Mouse (Mus musculus): Measurements from ENCODE around the gene AI661453. TPM values are rescaled to one million over a fixed set of nuclear protein-coding genes. Genes with fewer than 3 reads are reported as not detected.
A peak's percentile ranks its signal among the peaks of the same experiment; 100 is the strongest.

AI661453 gene
- polyA plus RNA-seq, 1 experiment from 2014 or later, result 4.6 TPM

GRCm38 (mm10) chr17:47508012-47508608, 71.7 kb downstream of the AI661453 start:
- WGBS, result 8% methylated on average over 12 of the region's 12 CpGs
- H3K27ac ChIP-seq (ENCODE audit: low read length), result peak overlapping the region; percentile 96
- ATAC-seq, result peak; percentile 80
- peak overlapping the region; percentile 69 for H3K4me2 ChIP-seq (ENCODE audit: low read depth, low read length)
- no peaks in the 10 kb centered on the region for H3K36me3 ChIP-seq (ENCODE audit: control insufficient read depth, insufficient read depth, low read length)
- peak overlapping the region; percentile 50; the same call in 1 of the 2 replicates for H3K9ac ChIP-seq (ENCODE audit: low read depth, low read length)
- H3K9me3 ChIP-seq (ENCODE audit: control insufficient read depth, low read length), result no peaks in the 10 kb centered on the region
- peak overlapping the region; percentile 38 for H3K4me3 ChIP-seq (ENCODE audit: low read length)
- no peaks in the 10 kb centered on the region for H3K27me3 ChIP-seq (replicated peaks; ENCODE audit: control insufficient read depth, insufficient read depth, low read length)
- peaks cover 55% of the 10 kb centered on the region for H3K4me1 ChIP-seq (ENCODE audit: control insufficient read depth, insufficient read depth, low read length)

GRCm38 (mm10) chr17:47509031-47509705, 72.8 kb downstream of the AI661453 start:
- H3K9ac ChIP-seq (ENCODE audit: low read depth, low read length), result peak overlapping the region; percentile 22; the same call in 1 of the 2 replicates
- 0 out of 2 replicates have a peak overlapping the region, but pooled peaks have one; percentile 3 for H3K4me2 ChIP-seq (ENCODE audit: low read depth, low read length)
- H3K27ac ChIP-seq (ENCODE audit: low read length), result peak overlapping the region; percentile 67
- no peaks in the 10 kb centered on the region for H3K27me3 ChIP-seq (replicated peaks; ENCODE audit: control insufficient read depth, insufficient read depth, low read length)
- no peaks in the 10 kb centered on the region for H3K36me3 ChIP-seq (ENCODE audit: control insufficient read depth, insufficient read depth, low read length)
- no peak overlapping the region for H3K4me3 ChIP-seq (ENCODE audit: low read length)
- no peaks in the 10 kb centered on the region for H3K9me3 ChIP-seq (ENCODE audit: control insufficient read depth, low read length)
- no peak for ATAC-seq
- peaks cover 64% of the 10 kb centered on the region for H3K4me1 ChIP-seq (ENCODE audit: control insufficient read depth, insufficient read depth, low read length)
- 58% methylated on average over 9 of the region's 9 CpGs for WGBS

- Histone ChIP-seq H3K9ac (ENCODE audit: low read depth, low read length) (peak overlapping the region; percentile 67), H3K4me2 (ENCODE audit: low read depth, low read length) (peak overlapping the region; percentile 56), H3K36me3 (ENCODE audit: control insufficient read depth, insufficient read depth, low read length) (no peaks in the 10 kb centered on the region), H3K4me3 (ENCODE audit: low read length) (peak overlapping the region; percentile 32), H3K27me3 (replicated peaks; ENCODE audit: control insufficient read depth, insufficient read depth, low read length) (no peaks in the 10 kb centered on the region), H3K27ac (ENCODE audit: low read length) (peak overlapping the region; percentile 95), H3K9me3 (ENCODE audit: control insufficient read depth, low read length) (no peaks in the 10 kb centered on the region), H3K4me1 (ENCODE audit: control insufficient read depth, insufficient read depth, low read length) (peaks cover 59% of the 10 kb centered on the region)
- 6% methylated on average over 25 of the region's 25 CpGs for WGBS
- peak; percentile 90 for ATAC-seq
These were observed 75.0 kb downstream of the AI661453 start for GRCm38 (mm10) chr17:47511111-47512020.

- no peak overlapping the region for H3K4me3 ChIP-seq (ENCODE audit: low read length)
- 56% methylated on average over 10 of the region's 10 CpGs for WGBS
- peak overlapping the region; percentile 83 for H3K27ac ChIP-seq (ENCODE audit: low read length)
- ATAC-seq, result peak; percentile 4; the same call in 1 of the 2 replicates
- H3K4me2 ChIP-seq (ENCODE audit: low read depth, low read length), result no peak overlapping the region
- no peaks in the 10 kb centered on the region for H3K9me3 ChIP-seq (ENCODE audit: control insufficient read depth, low read length)
- H3K9ac ChIP-seq (ENCODE audit: low read depth, low read length), result 0 out of 2 replicates have a peak overlapping the region, but pooled peaks have one; percentile 17
- no peaks in the 10 kb centered on the region for H3K27me3 ChIP-seq (replicated peaks; ENCODE audit: control insufficient read depth, insufficient read depth, low read length)
- H3K36me3 ChIP-seq (ENCODE audit: control insufficient read depth, insufficient read depth, low read length), result no peaks in the 10 kb centered on the region
- H3K4me1 ChIP-seq (ENCODE audit: control insufficient read depth, insufficient read depth, low read length), result peaks cover 56% of the 10 kb centered on the region
These were observed 76.8 kb downstream of the AI661453 start for GRCm38 (mm10) chr17:47512956-47513775.

- H3K27ac ChIP-seq (ENCODE audit: low read length), result no peak overlapping the region
These were observed 78.9 kb downstream of the AI661453 start for GRCm38 (mm10) chr17:47515180-47515844.

GRCm38 (mm10) chr17:47516232-47516631, 79.8 kb downstream of the AI661453 start:
- Histone ChIP-seq H3K9me3 (ENCODE audit: control insufficient read depth, low read length) (no peaks in the 10 kb centered on the region), H3K27ac (ENCODE audit: low read length) (no peak overlapping the region), H3K9ac (ENCODE audit: low read depth, low read length) (no peak overlapping the region), H3K4me1 (ENCODE audit: control insufficient read depth, insufficient read depth, low read length) (peaks cover 44% of the 10 kb centered on the region), H3K27me3 (replicated peaks; ENCODE audit: control insufficient read depth, insufficient read depth, low read length) (no peaks in the 10 kb centered on the region), H3K4me2 (ENCODE audit: low read depth, low read length) (no peak overlapping the region), H3K4me3 (ENCODE audit: low read length) (no peak overlapping the region), H3K36me3 (ENCODE audit: control insufficient read depth, insufficient read depth, low read length) (no peaks in the 10 kb centered on the region)
- ATAC-seq, result no peak
- whole genome bisulfite sequencing, result 98% methylated on average over 3 of the region's 3 CpGs

More at GRCm38 (mm10) chr17:47515180-47515844, 78.9 kb downstream of the AI661453 start:
- peaks cover 48% of the 10 kb centered on the region for H3K4me1 ChIP-seq (ENCODE audit: control insufficient read depth, insufficient read depth, low read length)
- no peak for ATAC-seq
- no peak overlapping the region for H3K4me3 ChIP-seq (ENCODE audit: low read length)
- H3K9me3 ChIP-seq (ENCODE audit: control insufficient read depth, low read length), result no peaks in the 10 kb centered on the region
- H3K27me3 ChIP-seq (replicated peaks; ENCODE audit: control insufficient read depth, insufficient read depth, low read length), result no peaks in the 10 kb centered on the region
- no peak overlapping the region for H3K9ac ChIP-seq (ENCODE audit: low read depth, low read length)
- no peak overlapping the region for H3K4me2 ChIP-seq (ENCODE audit: low read depth, low read length)
- no peaks in the 10 kb centered on the region for H3K36me3 ChIP-seq (ENCODE audit: control insufficient read depth, insufficient read depth, low read length)
- 71% methylated on average over 7 of the region's 7 CpGs for WGBS

- Histone ChIP-seq H3K4me3 (ENCODE audit: low read length) (no peak overlapping the region), H3K4me2 (ENCODE audit: low read depth, low read length) (0 out of 2 replicates have a peak overlapping the region, but pooled peaks have one; percentile 11), H3K27me3 (replicated peaks; ENCODE audit: control insufficient read depth, insufficient read depth, low read length) (no peaks in the 10 kb centered on the region), H3K27ac (ENCODE audit: low read length) (peak overlapping the region; percentile 88), H3K36me3 (ENCODE audit: control insufficient read depth, insufficient read depth, low read length) (no peaks in the 10 kb centered on the region), H3K9ac (ENCODE audit: low read depth, low read length) (peak overlapping the region; percentile 34), H3K9me3 (ENCODE audit: control insufficient read depth, low read length) (no peaks in the 10 kb centered on the region), H3K4me1 (ENCODE audit: control insufficient read depth, insufficient read depth, low read length) (peaks cover 45% of the 10 kb centered on the region)
- ATAC-seq, result peak; percentile 34
- WGBS, result 13% methylated on average over 8 of the region's 8 CpGs
These were observed 81.8 kb downstream of the AI661453 start for GRCm38 (mm10) chr17:47518205-47518604.

Measured in intestine, embryonic 16.5 days (tissue).